Mouse (Mus musculus): ENCODE data around the gene Mocs3. TPM values are rescaled to one million over a fixed set of nuclear protein-coding genes. Genes with fewer than 3 reads are reported as not detected.

Mocs3 gene
- polyA plus RNA-seq, 1 experiment = 39.7 TPM

DNA sequence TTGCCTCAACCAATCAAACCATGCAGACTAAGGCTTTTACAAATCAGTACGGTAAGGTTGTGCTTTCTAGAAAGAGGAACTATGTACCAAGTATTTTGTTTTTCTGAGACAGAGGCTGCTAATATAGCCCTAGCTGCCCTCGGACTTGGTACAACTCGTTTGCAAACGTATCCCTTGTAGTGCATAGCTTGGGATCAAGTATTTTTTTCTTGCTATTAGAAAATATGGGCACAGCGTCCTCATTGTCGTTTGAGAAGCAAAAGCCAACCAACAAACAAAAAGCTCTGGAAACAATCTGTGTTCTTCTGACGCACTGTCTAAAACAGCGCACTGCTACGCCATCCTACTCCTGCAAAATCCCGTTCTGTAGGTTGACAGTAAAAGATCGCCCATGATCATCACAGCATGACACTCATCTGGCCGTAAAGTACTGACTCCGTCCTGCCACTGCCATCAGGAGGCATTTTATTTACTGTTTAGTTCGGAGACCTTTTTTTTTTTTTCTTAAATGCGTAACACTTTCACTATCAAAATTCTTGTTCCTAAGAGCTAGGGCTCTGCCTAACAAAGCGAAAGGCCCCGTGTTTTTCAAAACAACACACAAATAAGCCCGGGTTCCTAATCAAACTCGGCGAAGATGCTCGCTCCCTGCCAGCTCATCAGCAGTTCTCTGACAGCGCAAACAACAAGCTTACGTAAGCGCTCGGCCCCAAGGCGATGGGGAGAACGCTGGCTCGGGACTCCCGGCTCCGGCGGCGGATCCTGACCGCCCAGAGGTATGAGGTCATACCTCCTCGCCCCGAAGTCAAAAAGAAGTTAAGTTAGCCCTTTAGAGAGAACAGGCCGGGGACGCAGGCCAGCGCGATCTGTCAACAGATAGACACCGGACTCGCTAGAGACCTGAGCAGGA, 1.1 kb upstream of the Mocs3 start:
- TF ChIP-seq GATA1 (IDR thresholded peaks at IDR 0.05; ENCODE audit: low read length) = no peak

DNA sequence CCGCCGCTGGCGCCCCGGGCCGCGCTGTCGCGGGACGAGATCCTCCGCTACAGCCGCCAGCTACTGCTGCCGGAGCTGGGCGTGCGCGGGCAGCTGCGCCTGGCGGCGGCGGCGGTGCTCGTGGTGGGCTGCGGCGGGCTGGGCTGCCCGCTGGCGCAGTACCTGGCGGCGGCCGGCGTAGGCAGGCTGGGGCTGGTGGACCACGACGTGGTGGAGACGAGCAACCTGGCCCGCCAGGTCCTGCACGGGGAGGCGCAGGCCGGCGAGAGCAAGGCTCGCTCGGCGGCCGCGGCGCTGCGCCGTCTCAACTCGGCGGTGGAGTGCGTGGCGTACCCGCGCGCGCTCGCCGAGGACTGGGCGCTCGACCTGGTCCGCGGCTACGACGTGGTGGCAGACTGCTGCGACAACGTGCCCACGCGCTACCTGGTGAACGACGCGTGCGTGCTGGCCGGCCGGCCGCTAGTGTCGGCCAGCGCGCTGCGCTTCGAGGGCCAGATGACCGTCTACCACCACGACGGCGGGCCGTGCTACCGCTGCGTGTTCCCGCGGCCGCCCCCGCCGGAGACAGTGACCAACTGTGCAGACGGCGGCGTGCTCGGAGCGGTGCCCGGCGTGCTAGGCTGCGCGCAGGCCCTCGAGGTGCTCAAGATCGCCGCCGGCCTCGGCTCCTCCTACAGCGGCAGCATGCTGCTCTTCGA, 500 bp downstream of the Mocs3 start:
- no peak for TF ChIP-seq GATA1 (IDR thresholded peaks at IDR 0.05; ENCODE audit: low read length)

DNA sequence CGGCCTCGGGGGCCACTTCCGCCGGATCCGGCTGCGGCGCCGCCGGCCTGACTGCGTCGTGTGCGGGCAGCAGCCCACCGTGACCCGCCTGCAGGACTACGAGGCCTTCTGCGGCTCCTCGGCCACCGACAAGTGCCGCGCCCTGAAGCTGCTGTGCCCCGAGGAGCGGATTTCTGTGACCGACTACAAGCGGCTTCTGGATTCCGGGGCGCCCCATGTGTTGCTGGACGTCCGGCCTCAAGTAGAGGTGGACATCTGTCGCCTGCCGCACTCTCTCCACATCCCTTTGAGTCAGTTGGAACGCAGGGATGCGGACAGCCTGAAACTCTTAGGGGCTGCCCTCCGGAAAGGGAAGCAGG, 1.0 kb downstream of the Mocs3 start:
- no peak for TF ChIP-seq GATA1 (IDR thresholded peaks at IDR 0.05; ENCODE audit: low read length)

- no peak for TF ChIP-seq GATA1 (IDR thresholded peaks at IDR 0.05; ENCODE audit: low read length)
Observed at GRCm38 (mm10) chr2:168233286-168233685, 2.9 kb downstream of the Mocs3 start.

- TF ChIP-seq GATA1 (IDR thresholded peaks at IDR 0.05; ENCODE audit: low read length) = no peak
Observed at GRCm38 (mm10) chr2:168238335-168238734, 7.9 kb downstream of the Mocs3 start.

GRCm38 (mm10) chr2:168242841-168243240, 12.4 kb downstream of the Mocs3 start:
- TF ChIP-seq GATA1 (IDR thresholded peaks at IDR 0.05; ENCODE audit: low read length) = no peak

GRCm38 (mm10) chr2:168243278-168243677, 12.9 kb downstream of the Mocs3 start:
- no peak for TF ChIP-seq GATA1 (IDR thresholded peaks at IDR 0.05; ENCODE audit: low read length)

- TF ChIP-seq GATA1 (IDR thresholded peaks at IDR 0.05; ENCODE audit: low read length) = no peak
Observed at GRCm38 (mm10) chr2:168245571-168245970, 15.1 kb downstream of the Mocs3 start.

DNA sequence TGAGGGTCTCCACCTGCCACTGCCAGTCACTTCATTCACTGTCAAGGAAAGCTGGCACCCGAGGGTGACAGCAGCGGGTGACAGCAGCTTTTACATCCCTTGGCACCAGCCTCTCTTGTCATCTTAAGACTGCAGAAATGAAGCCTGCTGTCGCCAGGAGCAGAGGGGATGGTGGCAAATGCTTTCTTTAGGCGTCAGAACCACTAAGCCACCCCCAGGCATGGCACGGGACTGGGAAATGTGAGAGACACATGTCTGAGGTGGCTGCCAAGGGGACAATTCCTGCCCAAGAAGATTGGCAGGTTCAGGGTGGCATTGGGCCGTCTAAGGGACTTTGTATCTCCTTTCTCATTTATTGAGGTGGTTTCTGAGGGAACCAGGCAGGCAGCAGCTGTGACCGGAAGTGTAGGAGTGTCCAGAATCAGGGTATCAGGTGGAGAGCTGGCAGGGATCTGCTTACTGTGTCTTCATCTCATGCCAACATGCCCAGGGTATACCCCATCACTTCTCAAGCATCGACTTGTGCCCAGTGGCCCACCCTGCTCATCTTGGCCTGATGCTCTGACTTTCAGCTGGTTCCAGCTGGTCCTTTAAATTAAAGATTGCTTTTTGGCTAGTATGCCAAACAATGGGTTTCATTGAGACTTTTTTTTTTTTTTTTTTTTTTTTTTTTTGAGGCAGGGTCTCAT, 17.9 kb downstream of the Mocs3 start:
- no peak for TF ChIP-seq GATA1 (IDR thresholded peaks at IDR 0.05; ENCODE audit: low read length)

DNA sequence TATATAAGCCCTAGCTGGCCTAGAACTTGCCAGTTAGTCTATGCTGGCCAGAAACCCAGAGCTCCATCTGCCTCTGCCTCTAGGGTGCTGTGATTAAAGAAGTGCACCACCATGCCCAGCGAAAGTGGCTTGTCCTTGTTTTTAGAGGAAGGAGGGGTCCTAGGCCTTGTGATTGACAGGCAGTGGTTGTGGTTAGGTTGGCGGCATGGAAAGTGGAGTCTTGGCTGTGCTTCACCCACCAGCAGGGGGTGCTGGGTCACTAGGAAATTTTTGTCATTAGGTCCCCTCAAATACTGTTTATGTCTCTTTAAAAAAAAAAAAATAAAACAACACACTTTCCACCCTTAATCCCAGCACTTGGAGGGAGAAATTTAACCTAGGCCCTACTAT, 18.4 kb downstream of the Mocs3 start:
- TF ChIP-seq GATA1 (IDR thresholded peaks at IDR 0.05; ENCODE audit: low read length) = no peak

DNA sequence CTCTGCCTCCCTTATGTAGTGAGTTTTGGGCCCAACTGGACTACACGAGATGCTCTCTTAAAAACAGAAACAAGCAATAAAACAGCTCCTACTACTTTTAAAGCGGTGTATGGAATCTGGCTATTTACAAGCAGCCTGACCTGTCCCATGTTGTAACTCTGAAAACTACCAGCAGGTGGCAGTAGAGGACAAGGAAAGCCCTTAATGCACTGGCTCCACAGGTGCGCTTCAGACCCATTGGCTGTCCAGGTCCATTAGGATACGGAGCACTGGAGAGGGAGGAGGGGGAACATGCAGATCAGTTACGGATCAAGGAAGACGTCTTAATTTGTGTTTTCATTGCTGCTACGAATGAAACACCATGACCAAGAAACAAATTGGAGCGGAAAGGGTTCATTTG, 19.8 kb downstream of the Mocs3 start:
- TF ChIP-seq GATA1 (IDR thresholded peaks at IDR 0.05; ENCODE audit: low read length) = no peak

DNA sequence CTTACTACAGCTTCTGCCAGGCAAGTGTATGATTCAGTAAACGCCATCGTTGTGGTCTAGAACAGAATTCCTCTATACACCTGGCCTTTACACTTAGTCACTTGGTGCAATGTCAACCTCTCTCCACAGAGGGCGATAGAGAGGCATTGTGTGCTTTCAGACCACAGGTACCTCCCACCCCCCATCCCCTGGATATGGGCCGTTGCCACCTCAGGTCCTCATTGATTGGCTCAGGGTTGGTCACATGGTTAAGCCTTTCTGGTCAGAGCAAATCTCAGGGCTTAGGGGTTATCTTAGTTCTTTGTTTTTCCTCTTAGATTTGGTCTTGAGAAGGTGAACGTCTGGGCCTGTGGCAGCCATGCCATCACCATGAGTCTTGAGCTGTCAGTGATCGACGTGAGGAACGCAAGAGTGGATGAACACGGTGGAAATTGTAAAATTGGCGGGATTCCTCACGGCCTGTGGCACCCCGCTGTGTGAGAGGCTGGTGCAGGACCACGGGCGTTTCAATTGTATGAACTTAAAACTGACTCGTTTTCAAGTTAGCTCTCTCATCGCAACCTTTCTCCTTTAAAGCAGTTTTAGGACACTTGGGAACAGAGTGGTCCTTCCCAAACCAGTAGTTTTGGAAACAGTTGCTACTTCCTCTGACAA, 22.3 kb downstream of the Mocs3 start:
- no peak for TF ChIP-seq GATA1 (IDR thresholded peaks at IDR 0.05; ENCODE audit: low read length)

- TF ChIP-seq GATA1 (IDR thresholded peaks at IDR 0.05; ENCODE audit: low read length) = no peak
Observed at GRCm38 (mm10) chr2:168253822-168254221, 23.4 kb downstream of the Mocs3 start.

DNA sequence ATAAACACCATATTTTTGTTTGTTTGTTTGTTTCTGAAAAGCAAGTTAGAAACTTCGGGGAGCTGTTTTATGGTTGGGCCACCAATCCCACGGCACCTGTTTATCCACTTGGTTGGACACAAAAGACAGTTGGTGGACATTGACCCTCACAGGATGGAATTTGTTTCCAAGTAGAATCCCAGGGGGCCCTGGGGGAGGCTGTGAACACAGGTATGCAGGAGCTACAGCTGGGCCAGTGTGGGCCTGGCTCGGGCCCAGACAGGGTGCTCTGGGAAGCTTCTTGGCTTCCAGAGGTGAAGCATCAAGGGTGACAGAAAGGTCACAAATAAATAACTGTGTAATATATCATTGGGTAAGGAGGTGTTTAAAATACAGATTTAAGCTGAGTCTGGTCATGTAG, 26.1 kb downstream of the Mocs3 start:
- no peak for TF ChIP-seq GATA1 (IDR thresholded peaks at IDR 0.05; ENCODE audit: low read length)

- TF ChIP-seq GATA1 (IDR thresholded peaks at IDR 0.05; ENCODE audit: low read length) = no peak
Observed at GRCm38 (mm10) chr2:168257188-168257587, 26.8 kb downstream of the Mocs3 start.

- TF ChIP-seq GATA1 (IDR thresholded peaks at IDR 0.05; ENCODE audit: low read length) = no peak
Observed at GRCm38 (mm10) chr2:168259046-168259445, 28.6 kb downstream of the Mocs3 start.
